Mouse (Mus musculus): Measurements from ENCODE around the gene Asic4. TPM values are rescaled to one million over a fixed set of nuclear protein-coding genes. Genes with fewer than 3 reads are reported as not detected.

Gene Asic4
- polyA plus RNA-seq, 1 experiment from 2014 or later: 0.56 TPM

DNA sequence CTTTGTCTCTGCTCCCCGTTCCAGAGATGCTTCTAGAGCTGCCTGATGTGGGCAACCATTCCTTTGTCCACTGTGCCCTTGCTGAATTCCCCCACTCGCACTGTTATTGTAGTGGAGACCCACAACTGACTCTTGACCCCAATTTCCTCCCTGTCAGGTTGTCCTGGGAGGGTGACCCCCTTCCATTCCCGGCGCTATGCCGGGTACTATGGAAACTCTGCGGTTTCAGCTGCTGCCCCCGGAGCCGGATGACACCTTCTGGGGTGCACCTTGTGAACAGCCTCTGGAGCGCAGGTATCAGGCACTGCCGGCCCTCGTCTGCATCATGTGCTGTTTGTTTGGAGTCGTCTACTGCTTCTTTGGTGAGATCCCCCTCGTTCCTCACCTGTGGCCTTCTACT, 29.8 kb downstream of the Asic4 start:
- peaks cover 75% of the 10 kb centered on the region for H3K27me3 ChIP-seq (replicated peaks; ENCODE audit: control insufficient read depth, insufficient read depth, low read length)
- no peak overlapping the region for H3K9ac ChIP-seq (ENCODE audit: low read depth, low read length)
- no peak overlapping the region for H3K27ac ChIP-seq (ENCODE audit: low read depth, low read length)
- H3K4me1 ChIP-seq (replicated peaks; ENCODE audit: control insufficient read depth, insufficient read depth, low read length): peaks cover 14% of the 10 kb centered on the region
- H3K9me3 ChIP-seq (ENCODE audit: control insufficient read depth, low read length): no peaks in the 10 kb centered on the region
- no peak for ATAC-seq (replicated peaks; ENCODE audit: low FRiP score)
- WGBS: 24% methylated on average over 13 of the region's 13 CpGs
- no peak for DNase-seq (ENCODE audit: low spot score)
- H3K4me2 ChIP-seq: peak overlapping the region; percentile 95
- H3K4me3 ChIP-seq (ENCODE audit: low read depth, low read length): no peak overlapping the region; the same call in 1 of the 2 replicates
- peaks cover 9% of the 10 kb centered on the region for H3K36me3 ChIP-seq (ENCODE audit: control insufficient read depth, insufficient read depth, low read length)

- H3K4me2 ChIP-seq: no peak overlapping the region
- no peaks in the 10 kb centered on the region for H3K9me3 ChIP-seq (ENCODE audit: control insufficient read depth, low read length)
- no peak for DNase-seq (ENCODE audit: low spot score)
Observed at GRCm38 (mm10) chr1:75480735-75481134, 30.5 kb downstream of the Asic4 start.

GRCm38 (mm10) chr1:75486561-75486960, 36.3 kb downstream of the Asic4 start:
- no peaks in the 10 kb centered on the region; the same call in 1 of the 2 replicates for H3K4me1 ChIP-seq (replicated peaks; ENCODE audit: control insufficient read depth, insufficient read depth, low read length)
- ATAC-seq (replicated peaks; ENCODE audit: low FRiP score) (no peak), DNase-seq (ENCODE audit: low spot score) (no peak)
- 6% methylated on average over 24 of the region's 24 CpGs for WGBS
- H3K9ac ChIP-seq (ENCODE audit: low read depth, low read length): no peak overlapping the region
- no peak overlapping the region for H3K27ac ChIP-seq (ENCODE audit: low read depth, low read length)
- H3K4me2 ChIP-seq: no peak overlapping the region; the same call in 1 of the 2 replicates
- H3K9me3 ChIP-seq (ENCODE audit: control insufficient read depth, low read length): no peaks in the 10 kb centered on the region
- peak overlapping the region; percentile 55 for H3K4me3 ChIP-seq (ENCODE audit: low read depth, low read length)
- peaks cover 94% of the 10 kb centered on the region for H3K27me3 ChIP-seq (replicated peaks; ENCODE audit: control insufficient read depth, insufficient read depth, low read length)
- peaks cover 9% of the 10 kb centered on the region; the same call in 1 of the 2 replicates for H3K36me3 ChIP-seq (ENCODE audit: control insufficient read depth, insufficient read depth, low read length)

More at GRCm38 (mm10) chr1:75480735-75481134, 30.5 kb downstream of the Asic4 start:
- WGBS: 80% methylated on average over 7 of the region's 7 CpGs
- Histone ChIP-seq H3K4me3 (ENCODE audit: low read depth, low read length) (no peak overlapping the region), H3K9ac (ENCODE audit: low read depth, low read length) (no peak overlapping the region), H3K4me1 (replicated peaks; ENCODE audit: control insufficient read depth, insufficient read depth, low read length) (peaks cover 14% of the 10 kb centered on the region), H3K27me3 (replicated peaks; ENCODE audit: control insufficient read depth, insufficient read depth, low read length) (peaks cover 75% of the 10 kb centered on the region), H3K36me3 (ENCODE audit: control insufficient read depth, insufficient read depth, low read length) (peaks cover 2% of the 10 kb centered on the region; the same call in 1 of the 2 replicates), H3K27ac (ENCODE audit: low read depth, low read length) (no peak overlapping the region)
- no peak for ATAC-seq (replicated peaks; ENCODE audit: low FRiP score)

GRCm38 (mm10) chr1:75487040-75487404, 36.8 kb downstream of the Asic4 start:
- Histone ChIP-seq H3K9ac (ENCODE audit: low read depth, low read length) (no peak overlapping the region), H3K27ac (ENCODE audit: low read depth, low read length) (no peak overlapping the region), H3K36me3 (ENCODE audit: control insufficient read depth, insufficient read depth, low read length) (peaks cover 10% of the 10 kb centered on the region), H3K4me1 (replicated peaks; ENCODE audit: control insufficient read depth, insufficient read depth, low read length) (no peaks in the 10 kb centered on the region; the same call in 1 of the 2 replicates), H3K4me2 (peak overlapping the region; percentile 76), H3K27me3 (replicated peaks; ENCODE audit: control insufficient read depth, insufficient read depth, low read length) (peaks cover 90% of the 10 kb centered on the region), H3K9me3 (ENCODE audit: control insufficient read depth, low read length) (no peaks in the 10 kb centered on the region), H3K4me3 (ENCODE audit: low read depth, low read length) (peak overlapping the region; percentile 55)
- ATAC-seq (replicated peaks; ENCODE audit: low FRiP score) (no peak), DNase-seq (ENCODE audit: low spot score) (no peak)
- whole genome bisulfite sequencing: 4% methylated on average over 13 of the region's 13 CpGs

- peak; percentile 62 for ATAC-seq (replicated peaks; ENCODE audit: low FRiP score)
- peak overlapping the region; percentile 76 for H3K4me2 ChIP-seq
- H3K27me3 ChIP-seq (replicated peaks; ENCODE audit: control insufficient read depth, insufficient read depth, low read length): peaks cover 84% of the 10 kb centered on the region
- H3K36me3 ChIP-seq (ENCODE audit: control insufficient read depth, insufficient read depth, low read length): peaks cover 12% of the 10 kb centered on the region
- H3K27ac ChIP-seq (ENCODE audit: low read depth, low read length): no peak overlapping the region
- H3K4me3 ChIP-seq (ENCODE audit: low read depth, low read length): peak overlapping the region; percentile 55
- no peaks in the 10 kb centered on the region for H3K9me3 ChIP-seq (ENCODE audit: control insufficient read depth, low read length)
- H3K4me1 ChIP-seq (replicated peaks; ENCODE audit: control insufficient read depth, insufficient read depth, low read length): no peaks in the 10 kb centered on the region; the same call in 1 of the 2 replicates
- no peak overlapping the region for H3K9ac ChIP-seq (ENCODE audit: low read depth, low read length)
- DNase-seq (ENCODE audit: low spot score): peak; percentile 79
- WGBS: under 1% methylated on average over 62 of the region's 62 CpGs
Observed at GRCm38 (mm10) chr1:75487405-75488161, 37.3 kb downstream of the Asic4 start.

DNA sequence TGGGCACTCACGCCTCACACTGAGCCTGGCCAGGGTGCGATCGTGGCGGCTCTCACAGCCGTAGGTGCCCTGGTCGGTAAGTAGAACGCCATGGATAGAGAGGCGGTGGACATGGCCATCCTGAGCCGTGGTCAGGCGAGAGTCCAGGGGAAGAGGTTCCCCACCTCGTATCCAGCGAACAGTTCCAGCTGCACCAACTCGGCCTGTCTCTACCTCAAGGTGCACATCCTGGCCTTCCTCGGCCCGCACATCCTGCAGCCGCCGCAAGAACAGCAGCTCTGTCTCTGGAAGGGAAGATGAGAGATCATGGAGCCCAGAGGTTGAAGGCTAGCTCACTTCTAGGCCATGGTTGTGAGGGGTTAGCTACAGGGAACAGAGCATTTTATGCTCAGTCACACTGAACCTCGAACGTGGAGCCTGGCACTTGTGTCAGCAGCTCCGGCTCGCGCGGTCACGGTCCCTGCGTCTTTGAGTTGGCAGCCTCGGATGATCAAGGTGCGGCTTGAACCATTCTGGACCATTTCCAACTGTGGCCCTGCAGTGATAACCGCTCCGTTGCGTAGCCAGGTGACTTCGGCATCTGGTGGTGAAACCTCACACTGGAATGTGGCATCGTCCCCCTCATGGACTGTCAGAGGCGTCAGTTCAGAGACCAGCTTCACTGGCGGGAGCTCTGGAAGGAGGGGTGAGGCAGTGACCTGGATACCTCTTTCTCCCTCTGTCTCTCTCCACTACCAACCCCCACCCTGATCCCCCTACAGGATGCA, 40.7 kb downstream of the Asic4 start:
- H3K4me2 ChIP-seq: no peak overlapping the region
- H3K27me3 ChIP-seq (replicated peaks; ENCODE audit: control insufficient read depth, insufficient read depth, low read length): peaks cover 56% of the 10 kb centered on the region
- no peaks in the 10 kb centered on the region; the same call in 1 of the 2 replicates for H3K4me1 ChIP-seq (replicated peaks; ENCODE audit: control insufficient read depth, insufficient read depth, low read length)
- ATAC-seq (replicated peaks; ENCODE audit: low FRiP score) (no peak), DNase-seq (ENCODE audit: low spot score) (no peak)
- WGBS: 76% methylated on average over 34 of the region's 34 CpGs
- no peak overlapping the region for H3K4me3 ChIP-seq (ENCODE audit: low read depth, low read length)
- H3K9me3 ChIP-seq (ENCODE audit: control insufficient read depth, low read length): no peaks in the 10 kb centered on the region
- H3K36me3 ChIP-seq (ENCODE audit: control insufficient read depth, insufficient read depth, low read length): peaks cover 13% of the 10 kb centered on the region
- H3K9ac ChIP-seq (ENCODE audit: low read depth, low read length): no peak overlapping the region
- no peak overlapping the region for H3K27ac ChIP-seq (ENCODE audit: low read depth, low read length)

DNA sequence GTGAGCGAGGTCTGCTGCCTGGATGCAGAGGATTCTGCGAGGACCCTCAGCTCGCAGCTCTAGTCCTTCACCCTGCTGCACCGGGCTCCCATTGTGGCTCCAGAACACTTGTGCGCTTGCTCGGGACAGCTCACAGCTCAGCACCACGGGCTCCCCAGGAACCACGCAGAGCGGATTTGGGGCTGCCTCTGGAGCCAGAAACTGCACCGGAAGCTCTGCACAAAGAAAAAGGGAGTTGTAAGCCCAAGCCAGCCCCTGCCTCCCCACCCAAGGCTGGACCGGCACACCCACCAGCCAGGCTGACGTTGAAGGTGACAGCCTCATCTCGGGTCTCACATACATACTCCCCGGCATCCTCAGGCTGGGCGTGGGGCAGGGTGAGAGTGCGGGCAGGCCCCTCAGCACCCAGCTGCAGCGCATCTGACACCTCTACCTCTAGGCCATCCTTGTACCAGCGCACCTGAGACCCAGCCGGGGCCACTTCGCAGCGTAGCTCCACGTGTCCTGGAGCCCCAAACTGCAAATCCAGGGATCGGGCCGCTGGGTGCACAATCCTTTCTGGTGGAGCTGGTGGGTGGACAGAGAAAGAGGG, 42.4 kb downstream of the Asic4 start:
- Histone ChIP-seq H3K4me3 (ENCODE audit: low read depth, low read length) (no peak overlapping the region), H3K9ac (ENCODE audit: low read depth, low read length) (no peak overlapping the region), H3K4me1 (replicated peaks; ENCODE audit: control insufficient read depth, insufficient read depth, low read length) (no peaks in the 10 kb centered on the region), H3K27ac (ENCODE audit: low read depth, low read length) (no peak overlapping the region), H3K9me3 (ENCODE audit: control insufficient read depth, low read length) (no peaks in the 10 kb centered on the region), H3K27me3 (replicated peaks; ENCODE audit: control insufficient read depth, insufficient read depth, low read length) (peaks cover 39% of the 10 kb centered on the region), H3K4me2 (no peak overlapping the region), H3K36me3 (ENCODE audit: control insufficient read depth, insufficient read depth, low read length) (peaks cover 16% of the 10 kb centered on the region)
- WGBS: 46% methylated on average over 24 of the region's 24 CpGs
- DNase-seq (ENCODE audit: low spot score): no peak
- ATAC-seq (replicated peaks; ENCODE audit: low FRiP score): no peak

DNA sequence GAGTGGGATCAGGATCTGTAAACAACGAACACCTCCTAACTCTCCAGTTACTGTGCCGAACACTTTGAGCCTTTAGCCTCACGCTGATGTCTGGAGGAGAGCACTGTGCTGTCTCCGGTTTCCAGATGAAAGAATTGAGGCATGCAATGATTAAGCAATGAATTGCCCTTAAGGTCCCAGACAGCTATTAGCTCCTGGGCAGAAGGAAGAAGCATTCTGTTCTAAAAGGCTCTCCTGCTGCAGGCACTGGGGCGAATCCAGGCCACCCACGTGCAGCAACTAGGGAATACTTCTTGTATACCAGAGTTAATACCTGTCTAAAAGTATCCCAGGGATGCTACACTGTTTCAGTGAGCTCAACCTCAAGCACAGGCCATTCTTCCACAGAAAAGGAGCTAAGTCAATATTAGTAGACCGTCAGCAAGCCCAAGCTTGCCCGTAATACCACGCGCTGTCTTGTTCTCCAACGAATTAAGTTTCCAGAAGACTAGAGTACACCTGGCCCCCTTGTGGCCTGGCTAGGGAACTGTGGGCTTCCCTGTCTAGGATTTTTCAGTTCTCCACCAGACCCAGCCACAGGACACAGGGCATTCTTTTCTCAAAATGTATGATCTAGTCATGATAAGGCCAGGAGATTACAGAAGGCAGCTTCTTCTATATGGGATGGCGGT, 44.8 kb downstream of the Asic4 start:
- H3K4me3 ChIP-seq (ENCODE audit: low read depth, low read length): no peak overlapping the region
- ATAC-seq (replicated peaks; ENCODE audit: low FRiP score): no peak
- no peak overlapping the region for H3K27ac ChIP-seq (ENCODE audit: low read depth, low read length)
- no peak overlapping the region for H3K4me2 ChIP-seq
- no peaks in the 10 kb centered on the region for H3K4me1 ChIP-seq (replicated peaks; ENCODE audit: control insufficient read depth, insufficient read depth, low read length)
- no peak overlapping the region for H3K9ac ChIP-seq (ENCODE audit: low read depth, low read length)
- H3K9me3 ChIP-seq (ENCODE audit: control insufficient read depth, low read length): no peaks in the 10 kb centered on the region
- peak; percentile 50 for DNase-seq (ENCODE audit: low spot score)
- H3K27me3 ChIP-seq (replicated peaks; ENCODE audit: control insufficient read depth, insufficient read depth, low read length): peaks cover 18% of the 10 kb centered on the region
- H3K36me3 ChIP-seq (ENCODE audit: control insufficient read depth, insufficient read depth, low read length): peaks cover 13% of the 10 kb centered on the region
- WGBS: 66% methylated on average over 12 of the region's 12 CpGs
